Mouse (Mus musculus): ENCODE measurements around the gene Vegfa. TPM values are rescaled to one million over a fixed set of nuclear protein-coding genes. Genes with fewer than 3 reads are reported as not detected.

Gene Vegfa
- total and polyA plus RNA-seq, 3 experiments = 15.3 to 50.0 (median 17.2) TPM

GRCm38 (mm10) chr17:46033607-46034006 lies 1.4 kb upstream of the Vegfa start:
- no peaks in the 10 kb centered on the region for H3K36me3 ChIP-seq (replicated peaks in 1 of 2; ENCODE audit: control insufficient read depth in 1 of 2, insufficient read depth in 1 of 2, low read length in 1 of 2)
- no peak for DNase-seq (ENCODE audit: extremely low read depth)
- H3K27me3 ChIP-seq (replicated peaks) = peaks cover 16% of the 10 kb centered on the region
- no peaks in the 10 kb centered on the region for H3K9me3 ChIP-seq (replicated peaks; ENCODE audit: low read length)
- in situ Hi-C loops (cut with MboI; ENCODE audit: low pct_ligation_motif_present, low pct_unique_long_range_greater_than_20kb, low sequenced_read_pairs) (loop anchor here (5.0 to 10.0 kb wide), 3 partner anchors 101 to 296 kb away; no protein-coding TSS in a partner anchor), dilution Hi-C loops (cut with MboI; ENCODE audit: extremely low pct_ligation_motif_present, extremely low pct_unique_long_range_greater_than_20kb, low sequenced_read_pairs) (no loop called here)
- no peak overlapping the region for H3K4me2 ChIP-seq (ENCODE audit: insufficient read depth, low read depth, poor library complexity, severe bottlenecking)
- peaks cover 13 to 52% of the 10 kb centered on the region in 2 experiments for H3K4me1 ChIP-seq (ENCODE audit: control insufficient read depth in 1 of 2, insufficient read depth in 2 of 2)
- no peak overlapping the region for H3K27ac ChIP-seq (ENCODE audit: insufficient read depth, low read depth)
- no peak for TF ChIP-seq TBP (conservative IDR thresholded peaks at IDR 0.05; ENCODE audit: low read depth, low read length)
- no peak for TF ChIP-seq RCOR1 (conservative IDR thresholded peaks at IDR 0.05; ENCODE audit: low read depth, low read length)
- no peak for TF ChIP-seq RAD21 (IDR thresholded peaks at IDR 0.05; ENCODE audit: low read depth, low read length)
- no peak for TF ChIP-seq SIN3A (IDR thresholded peaks at IDR 0.05; ENCODE audit: low read length)
- TF ChIP-seq MAFK (IDR thresholded peaks at IDR 0.05; ENCODE audit: insufficient replicate concordance, low read length) = no peak
- TF ChIP-seq ELF1 (IDR thresholded peaks at IDR 0.05; ENCODE audit: low read depth, low read length) = no peak
- TF ChIP-seq CHD2 (IDR thresholded peaks at IDR 0.05; ENCODE audit: low read length) = no peak
- TF ChIP-seq IRF4 (IDR thresholded peaks at IDR 0.05; ENCODE audit: low read depth, low read length) = no peak
- TF ChIP-seq CHD1 (IDR thresholded peaks at IDR 0.05; ENCODE audit: low read depth, low read length) = no peak
- no peak for TF ChIP-seq MEF2A (IDR thresholded peaks at IDR 0.05; ENCODE audit: borderline replicate concordance, low read depth, low read length)
- TF ChIP-seq ZNF384 (IDR thresholded peaks at IDR 0.05; ENCODE audit: low read depth, low read length) = no peak
- no peak for TF ChIP-seq MXI1 (IDR thresholded peaks at IDR 0.05; ENCODE audit: low read depth, low read length)
- no peak for TF ChIP-seq NRF1 (IDR thresholded peaks at IDR 0.05; ENCODE audit: low read depth, low read length)
- TF ChIP-seq TCF12 (IDR thresholded peaks at IDR 0.05; ENCODE audit: low read depth, low read length) = no peak
- TF ChIP-seq KAT2A (IDR thresholded peaks at IDR 0.05; ENCODE audit: insufficient replicate concordance, low read length) = no peak
- TF ChIP-seq MAX (IDR thresholded peaks at IDR 0.05; ENCODE audit: low read length) = no peak
- H3K79me2 ChIP-seq (replicated peaks; ENCODE audit: control insufficient read depth, extremely low read depth, insufficient read depth, poor library complexity, severe bottlenecking) = peaks cover 21% of the 10 kb centered on the region
- no peak overlapping the region for H3K9ac ChIP-seq (ENCODE audit: insufficient read depth, low read depth)
- no peak overlapping the region for H3K4me3 ChIP-seq (replicated peaks in 1 of 3; ENCODE audit: low read depth in 2 of 3, low read length in 2 of 3, poor library complexity in 1 of 3)

GRCm38 (mm10) chr17:46033122-46033521 lies 953 bp upstream of the Vegfa start:
- in situ Hi-C loops (cut with MboI; ENCODE audit: low pct_ligation_motif_present, low pct_unique_long_range_greater_than_20kb, low sequenced_read_pairs) (loop anchor here (5.0 to 10.0 kb wide), 3 partner anchors 102 to 296 kb away; no protein-coding TSS in a partner anchor), dilution Hi-C loops (cut with MboI; ENCODE audit: extremely low pct_ligation_motif_present, extremely low pct_unique_long_range_greater_than_20kb, low sequenced_read_pairs) (no loop called here)
- Histone ChIP-seq H3K4me3 (replicated peaks in 1 of 3; ENCODE audit: low read depth in 2 of 3, low read length in 2 of 3, poor library complexity in 1 of 3) (no peak overlapping the region), H3K36me3 (replicated peaks in 1 of 2; ENCODE audit: control insufficient read depth in 1 of 2, insufficient read depth in 1 of 2, low read length in 1 of 2) (peaks cover 0 to 2% of the 10 kb centered on the region in 2 experiments), H3K4me2 (ENCODE audit: insufficient read depth, low read depth, poor library complexity, severe bottlenecking) (no peak overlapping the region; the same call in 1 of the 2 replicates), H3K27me3 (replicated peaks) (peaks cover 16% of the 10 kb centered on the region), H3K9ac (ENCODE audit: insufficient read depth, low read depth) (no peak overlapping the region), H3K4me1 (ENCODE audit: control insufficient read depth in 1 of 2, insufficient read depth in 2 of 2) (peaks cover 13 to 57% of the 10 kb centered on the region in 2 experiments), H3K27ac (ENCODE audit: insufficient read depth, low read depth) (no peak overlapping the region), H3K79me2 (replicated peaks; ENCODE audit: control insufficient read depth, extremely low read depth, insufficient read depth, poor library complexity, severe bottlenecking) (peaks cover 26% of the 10 kb centered on the region), H3K9me3 (replicated peaks; ENCODE audit: low read length) (no peaks in the 10 kb centered on the region)
- no peak for DNase-seq (ENCODE audit: extremely low read depth)
- TF ChIP-seq TCF12 (IDR thresholded peaks at IDR 0.05; ENCODE audit: low read depth, low read length) = no peak
- no peak for TF ChIP-seq MEF2A (IDR thresholded peaks at IDR 0.05; ENCODE audit: borderline replicate concordance, low read depth, low read length)
- no peak for TF ChIP-seq ZC3H11A (IDR thresholded peaks at IDR 0.05; ENCODE audit: low read depth, low read length)
- TF ChIP-seq IRF4 (IDR thresholded peaks at IDR 0.05; ENCODE audit: low read depth, low read length) = no peak
- TF ChIP-seq GABPA (IDR thresholded peaks at IDR 0.05; ENCODE audit: insufficient replicate concordance, low read depth, low read length) = no peak
- TF ChIP-seq NELFE (IDR thresholded peaks at IDR 0.05; ENCODE audit: low read depth, low read length) = no peak
- TF ChIP-seq CTCF (conservative IDR thresholded peaks at IDR 0.05 in 1 of 2, IDR thresholded peaks at IDR 0.05 in 1 of 2; ENCODE audit: low read depth in 2 of 2, low read length in 2 of 2) = no peak
- TF ChIP-seq ETS1 (conservative IDR thresholded peaks at IDR 0.05; ENCODE audit: low read depth, low read length) = no peak
- TF ChIP-seq PAX5 (IDR thresholded peaks at IDR 0.05; ENCODE audit: low read length) = no peak
- no peak for TF ChIP-seq POLR2AphosphoS2 (IDR thresholded peaks at IDR 0.05; ENCODE audit: low read depth, low read length)
- TF ChIP-seq ZNF384 (IDR thresholded peaks at IDR 0.05; ENCODE audit: low read depth, low read length) = no peak
- no peak for TF ChIP-seq SMC3 (IDR thresholded peaks at IDR 0.05; ENCODE audit: low read depth, low read length)
- no peak for TF ChIP-seq MAX (IDR thresholded peaks at IDR 0.05; ENCODE audit: low read length)
- no peak for TF ChIP-seq CHD1 (IDR thresholded peaks at IDR 0.05; ENCODE audit: low read depth, low read length)
